In genomic region chr19:53902739-53903487, GRCm38 (mm10) we compare ENCODE assay signal across 8 mouse cellular contexts. TPM values are rescaled to one million over a fixed set of nuclear protein-coding genes. Genes with fewer than 3 reads are reported as not detected.
DNase-seq lines count a peak whose midpoint lies in the region; ATAC-seq and TF ChIP-seq lines count a peak whose summit lies in the region.

No protein-coding gene starts in this region.

- POLR2A ChIA-PET in Patski (lab: Charles Lee), result interaction anchor here (0.6 to 1.3 kb wide), 5 partner anchors 18 to 121 kb away, joined by 3 to 4 read pairs (median 3); no protein-coding TSS in a partner anchor

- peaks cover 26% of the 10 kb centered on the region for H3K4me1 ChIP-seq in hindbrain, embryonic 15.5 days (replicated peaks)

- no peaks in the 10 kb centered on the region for H3K9me3 ChIP-seq in hindbrain, embryonic 15.5 days

- H3K9ac ChIP-seq in hindbrain, embryonic 15.5 days, result peak overlapping the region; percentile 71

- H3K4me3 ChIP-seq in hindbrain, embryonic 15.5 days, result peak overlapping the region; percentile 78

- no peaks in the 10 kb centered on the region for H3K27me3 ChIP-seq in Patski
- no peaks in the 10 kb centered on the region for H3K27me3 ChIP-seq in hindbrain, embryonic 15.5 days

- in situ Hi-C loops in Patski (cut with MboI; ENCODE audit: low pct_unique_long_range_greater_than_20kb), result no loop called here

- peak overlapping the region; percentile 85 for H3K4me2 ChIP-seq in hindbrain, embryonic 15.5 days

- DNase-seq in Patski (ENCODE audit: low read depth, low spot score), result peak; percentile 78
- peak; percentile 97 to 98 for DNase-seq in cerebellum, postnatal 14 days
- peak; percentile 88 to 90 for DNase-seq in frontal cortex, postnatal 25 days (ENCODE audit: low spot score in 2 of 2)
- peak; percentile 94 for DNase-seq in left cerebral cortex, adult 11 months (ENCODE audit: low spot score)
- DNase-seq in lung, postnatal 4 days, result peak; percentile 95 to 98
- DNase-seq in retina, postnatal 7 days (ENCODE audit: low read depth, low spot score), result peak; percentile 96
- DNase-seq in urinary bladder, adult 2 months (ENCODE audit: low spot score), result peak; percentile 95

- under 1% methylated on average over 60 of the region's 61 CpGs for WGBS in hindbrain, embryonic 15.5 days

- peak overlapping the region; percentile 94 for H3K27ac ChIP-seq in hindbrain, embryonic 15.5 days (replicated peaks)

- peak; percentile 98 for ATAC-seq in Patski
- peak; percentile 98 for ATAC-seq in hindbrain, embryonic 15.5 days (ENCODE audit: low FRiP score, low read depth)

- CTCF ChIA-PET in Patski (lab: Charles Lee), result interaction anchor here (1.0 kb wide), 2 partner anchors 25 to 106 kb away, joined by 3 read pairs; no protein-coding TSS in a partner anchor

- TF ChIP-seq CTCF in Patski (IDR thresholded peaks at IDR 0.05), result no peak

- no peaks in the 10 kb centered on the region for H3K36me3 ChIP-seq in hindbrain, embryonic 15.5 days

RNA-seq across cellular contexts. Expression of gene Pdcd4, which starts 10.9 kb away (rescaled TPM):
- polyA plus RNA-seq in Patski (2021), result 101 TPM
- 58.0 and 60.4 TPM in 2 replicates for polyA plus RNA-seq in hindbrain, embryonic 15.5 days (2015; fragmentation: Nextera tagmentation; extraction: Ambion mirVana)
- polyA plus RNA-seq in urinary bladder, adult 2 months (2012; rRNA removed), result 81.3 and 100 TPM in 2 replicates

RNA-seq across cellular contexts. Expression of gene Shoc2, which starts 41.2 kb away (rescaled TPM):
- 65.6 TPM for polyA plus RNA-seq in Patski (2021)
- 59.3 and 64.6 TPM in 2 replicates for polyA plus RNA-seq in hindbrain, embryonic 15.5 days (2015; fragmentation: Nextera tagmentation; extraction: Ambion mirVana)
- 27.2 and 30.1 TPM in 2 replicates for polyA plus RNA-seq in urinary bladder, adult 2 months (2012; rRNA removed)

RNA-seq across cellular contexts. Expression of gene Bbip1, which starts 41.5 kb away (rescaled TPM):
- 53.0 TPM for polyA plus RNA-seq in Patski (2021)
- polyA plus RNA-seq in hindbrain, embryonic 15.5 days (2015; fragmentation: Nextera tagmentation; extraction: Ambion mirVana), result 132 and 137 TPM in 2 replicates
- polyA plus RNA-seq in urinary bladder, adult 2 months (2012; rRNA removed), result 33.4 and 37.1 TPM in 2 replicates

Comparison
In these comparisons a context has a peak if more than half of its experiments do, and no peak if none do; other contexts are left out.
1. Peak in every context shown above with its lines: DNase-seq, ATAC-seq, H3K4me3 ChIP-seq and H3K27ac ChIP-seq.